Mouse (Mus musculus): ENCODE measurements around the gene Ncam2.

- TF ChIP-seq CTCF (conservative IDR thresholded peaks at IDR 0.05; ENCODE audit: low read length) (no peak), NANOG (IDR thresholded peaks at IDR 0.05; ENCODE audit: borderline replicate concordance, low read length) (no peak), POU5F1 (IDR thresholded peaks at IDR 0.05; ENCODE audit: borderline replicate concordance, low read length) (no peak)
Observed at GRCm38 (mm10) chr16:81187579-81188179, 12.8 kb upstream of the Ncam2 start.

Data from E14TG2a.4 (cell line).